Mouse (Mus musculus) liver, embryonic 11.5 days (tissue): ENCODE measurements around the gene Olfr709-ps1. TPM values are rescaled to one million over a fixed set of nuclear protein-coding genes. Genes with fewer than 3 reads are reported as not detected.

Experiments used
- ATAC-seq: fragments of 200-750 bp; cut with Nextera tagmentation; replicated peaks from 2 replicates; pipeline ENCODE4 v1.8.0; 2017; ENCODE audit warnings: moderate number of reproducible peaks, mild to moderate bottlenecking, moderate TSS enrichment, moderate library complexity; ENCODE audit not compliant: low FRiP score
- DNase-seq: peaks from one replicate; pipeline ENCODE4 v3.0.0-alpha.2; 2017; ENCODE audit warnings: low spot score
- H3K27ac ChIP-seq: fragments of 300-500 bp; sonication (generic); 2 replicates; pipeline ENCODE4 v1.5.1; 2014; ENCODE audit warnings: mild to moderate bottlenecking, low read depth, low read length, control low read depth
- H3K27me3 ChIP-seq: fragments of 300-500 bp; sonication (generic); replicated peaks from 2 replicates; pipeline ENCODE4 v1.6.1; 2014; ENCODE audit warnings: low read length, mixed read lengths; ENCODE audit not compliant: control insufficient read depth, insufficient read depth
- H3K36me3 ChIP-seq: fragments of 300-500 bp; sonication (generic); 2 replicates; pipeline ENCODE4 v1.6.1; 2014; ENCODE audit warnings: mild to moderate bottlenecking, low read length, moderate library complexity, mixed read lengths; ENCODE audit not compliant: control insufficient read depth, insufficient read depth
- H3K4me1 ChIP-seq: fragments of 300-500 bp; sonication (generic); replicated peaks from 2 replicates; pipeline ENCODE4 v1.6.1; 2014; ENCODE audit warnings: low read length, mixed read lengths; ENCODE audit not compliant: control insufficient read depth, insufficient read depth
- H3K4me2 ChIP-seq: fragments of 300-500 bp; sonication (generic); 2 replicates; pipeline ENCODE4 v1.6.1; 2014; ENCODE audit warnings: mild to moderate bottlenecking, control low read depth, moderate library complexity
- H3K4me3 ChIP-seq: fragments of 300-500 bp; sonication (generic); 2 replicates; pipeline ENCODE4 v1.5.1; 2014; ENCODE audit warnings: low read depth, low read length, control low read depth
- H3K9ac ChIP-seq: fragments of 300-500 bp; sonication (generic); 2 replicates; pipeline ENCODE4 v1.6.1; 2014; ENCODE audit warnings: low read depth, low read length, control low read depth
- H3K9me3 ChIP-seq: fragments of 300-500 bp; sonication (generic); 2 replicates; pipeline ENCODE4 v1.6.1; 2016; ENCODE audit warnings: low read length, inconsistent platforms, mixed read lengths; ENCODE audit not compliant: control insufficient read depth
- WGBS: fragments of 180-500 bp; shearing (Covaris S2); extraction: QIAGEN DNeasy Blood & Tissue Kit; methylation state at CpG from one replicate; pipeline ENCODE4 v1.1.7; 2014; 5-methylcytosine and 5-hydroxymethylcytosine counted together
- polyA plus RNA-seq: library from polyadenylated mRNA; unstranded; fragments of >200 nt; fragmentation: Nextera tagmentation; extraction: Ambion mirVana; gene quantifications from 2 replicates; pipeline ENCODE4 v1.2.1, GENCODE M21; 2014

The Olfr709-ps1 gene
- polyA plus RNA-seq, 1 experiment from 2014 or later: not detected

- ATAC-seq (no peak), DNase-seq (no peak)
- Histone ChIP-seq H3K27me3 (no peaks in the 10 kb centered on the region), H3K9ac (no peak within 1 kb of the TSS), H3K27ac (no peak within 1 kb of the TSS), H3K9me3 (no peaks in the 10 kb centered on the region), H3K36me3 (no peaks in the 10 kb centered on the region), H3K4me3 (no peak within 1 kb of the TSS), H3K4me1 (no peaks in the 10 kb centered on the region), H3K4me2 (no peak within 1 kb of the TSS)
- WGBS: 68% methylated on average over 3 of the region's 3 CpGs
These were observed 55.2 kb downstream of the Olfr709-ps1 start, which contains the start of gene Olfr705 for GRCm38 (mm10) chr7:106876791-106877190. TSS of gene Olfr705 (minus strand) at chr7:106876891.

Other genes with a start within 250 kb of the Olfr709-ps1 start
- not detected in 2 replicates for gene Olfr694, start 240.4 kb downstream of the Olfr709-ps1 start, polyA plus RNA-seq
- not detected in 2 replicates for gene Olfr695, start 215.8 kb downstream of the Olfr709-ps1 start, polyA plus RNA-seq
- gene Olfr697, start 189.8 kb downstream of the Olfr709-ps1 start, polyA plus RNA-seq: not detected in 2 replicates
- gene Olfr698, start 176.8 kb downstream of the Olfr709-ps1 start, polyA plus RNA-seq: not detected in 2 replicates
- not detected in 2 replicates for gene Olfr699, start 139.0 kb downstream of the Olfr709-ps1 start, polyA plus RNA-seq
- gene Olfr700, start 123.4 kb downstream of the Olfr709-ps1 start, polyA plus RNA-seq: not detected in 2 replicates
- not detected in 2 replicates for gene Olfr701, start 118.1 kb downstream of the Olfr709-ps1 start, polyA plus RNA-seq
- gene Olfr702, start 98.3 kb downstream of the Olfr709-ps1 start, polyA plus RNA-seq: not detected in 2 replicates
- not detected in 2 replicates for gene Olfr703, start 88.9 kb downstream of the Olfr709-ps1 start, polyA plus RNA-seq
- gene Olfr704, start 69.0 kb downstream of the Olfr709-ps1 start, polyA plus RNA-seq: not detected in 2 replicates
- gene Olfr705, start 55.3 kb downstream of the Olfr709-ps1 start, polyA plus RNA-seq: not detected in 2 replicates
- not detected in 2 replicates for gene Olfr706, start 44.1 kb downstream of the Olfr709-ps1 start, polyA plus RNA-seq
- not detected in 2 replicates for gene Olfr707, start 31.0 kb downstream of the Olfr709-ps1 start, polyA plus RNA-seq
- gene Olfr1532-ps1, start 24.2 kb downstream of the Olfr709-ps1 start, polyA plus RNA-seq: not detected in 2 replicates
- not detected in 2 replicates for gene Olfr710, start 16.1 kb upstream of the Olfr709-ps1 start, polyA plus RNA-seq
- not detected in 2 replicates for gene Olfr6, start 31.7 kb upstream of the Olfr709-ps1 start, polyA plus RNA-seq
- gene Olfr711, start 43.2 kb upstream of the Olfr709-ps1 start, polyA plus RNA-seq: not detected in 2 replicates
- gene Olfr2, start 73.9 kb upstream of the Olfr709-ps1 start, polyA plus RNA-seq: not detected in 2 replicates
- not detected in 2 replicates for gene Olfr713, start 99.0 kb upstream of the Olfr709-ps1 start, polyA plus RNA-seq
- not detected in 2 replicates for gene Olfr714, start 138.8 kb upstream of the Olfr709-ps1 start, polyA plus RNA-seq
- gene Olfr17, start 161.0 kb upstream of the Olfr709-ps1 start, polyA plus RNA-seq: not detected in 2 replicates
- not detected in 2 replicates for gene Olfr715b, start 178.2 kb upstream of the Olfr709-ps1 start, polyA plus RNA-seq
- gene Olfr715, start 198.9 kb upstream of the Olfr709-ps1 start, polyA plus RNA-seq: not detected in 2 replicates
- not detected in 2 replicates for gene Olfr716, start 206.1 kb upstream of the Olfr709-ps1 start, polyA plus RNA-seq
- not detected in 2 replicates for gene Nlrp14, start 234.8 kb upstream of the Olfr709-ps1 start, polyA plus RNA-seq